Mouse (Mus musculus): ENCODE results near the gene Rarg.

Rarg gene

DNA sequence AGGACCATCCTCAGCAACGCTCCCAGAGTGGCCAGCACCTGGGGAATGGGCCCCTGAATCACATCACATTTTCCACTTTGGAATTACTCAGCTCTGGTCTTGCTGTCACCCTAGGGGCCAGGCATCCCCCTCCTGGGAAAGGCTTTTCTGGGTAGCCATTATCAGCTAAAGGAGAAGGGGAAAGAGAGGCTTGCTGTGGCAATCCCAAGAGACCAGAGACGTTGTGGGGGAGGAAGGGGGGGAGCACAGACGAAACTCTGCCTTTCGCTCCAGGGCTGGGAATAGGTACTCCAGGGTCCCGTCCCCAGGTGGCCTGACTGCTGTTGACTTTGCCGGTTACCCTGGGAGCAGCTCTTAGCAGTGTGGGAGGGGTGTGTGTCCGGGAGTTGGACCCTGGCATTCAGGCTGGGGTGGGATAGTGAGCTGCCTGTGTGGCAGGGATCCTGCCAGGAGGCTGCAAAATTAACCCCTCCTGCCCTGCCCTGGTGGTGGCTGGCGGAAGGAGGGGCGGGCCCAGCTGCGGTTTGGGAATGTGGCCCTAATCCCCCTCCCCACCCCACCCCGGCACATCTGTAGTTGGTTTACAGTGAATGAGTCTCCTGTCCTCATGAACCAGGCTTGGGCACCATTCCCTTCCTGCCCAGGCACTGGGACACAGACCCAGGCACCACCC lies 1.4 kb upstream of the Rarg start:
- ATAC-seq (ENCODE audit: insufficient number of reproducible peaks, low FRiP score, low TSS enrichment): no peak

DNA sequence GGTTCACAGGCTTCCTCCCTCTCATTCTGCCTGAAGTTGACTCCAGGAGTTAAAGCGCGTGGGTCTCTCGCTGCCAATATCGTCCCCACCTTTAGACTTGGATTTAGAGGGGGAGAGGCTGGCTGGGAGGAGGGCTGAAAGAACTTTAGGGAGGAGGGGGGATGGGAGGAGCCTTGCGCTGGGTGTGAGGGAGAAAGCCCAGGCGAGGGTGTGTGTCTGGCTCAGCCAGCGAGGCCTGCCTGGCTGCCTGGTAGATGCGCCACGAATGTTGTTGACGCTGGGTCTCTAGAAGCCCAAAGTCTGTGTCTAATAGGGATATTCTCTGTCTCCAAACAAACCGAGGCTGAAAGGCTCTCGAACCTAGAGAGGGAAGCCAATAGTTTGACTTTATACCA lies 756 bp upstream of the Rarg start:
- peak; percentile 38; the same call in 1 of the 2 replicates for ATAC-seq (ENCODE audit: insufficient number of reproducible peaks, low FRiP score, low TSS enrichment)

DNA sequence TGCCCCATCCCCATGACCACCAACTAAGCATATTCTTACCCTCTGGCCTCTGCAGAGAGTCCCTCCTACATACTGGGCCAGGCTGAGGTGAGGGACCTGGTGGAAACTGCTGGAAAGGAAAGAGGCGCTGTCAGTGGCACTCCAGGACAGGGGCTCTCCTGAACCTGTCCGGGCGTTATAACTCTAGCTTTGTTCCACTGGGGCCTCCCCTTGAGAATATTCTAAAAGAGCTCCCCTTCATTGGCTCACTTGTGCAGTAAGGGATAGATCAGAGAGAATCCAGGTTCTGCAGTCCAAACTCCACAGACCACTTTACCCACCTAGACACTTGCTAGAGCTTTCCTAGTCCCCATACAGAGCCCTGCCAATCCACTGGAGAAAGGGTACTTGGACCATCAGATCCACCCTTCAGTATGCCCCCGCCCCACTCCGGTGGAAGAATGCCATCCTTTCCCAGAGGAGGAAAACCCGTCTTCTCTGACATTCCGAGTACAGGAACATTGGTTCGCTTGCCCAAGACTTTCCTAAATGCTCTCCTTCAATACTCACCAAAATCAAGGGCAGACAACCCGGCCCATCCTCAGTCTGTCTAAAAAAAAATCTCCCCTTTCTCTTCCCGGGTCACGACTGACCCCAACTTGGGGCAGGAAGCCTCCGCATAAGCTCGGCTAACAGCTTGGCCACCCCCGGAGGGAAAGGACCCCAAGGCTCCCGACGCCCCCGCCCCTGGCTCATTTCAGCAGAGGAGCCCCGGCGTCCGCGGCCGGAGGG lies 701 bp downstream of the Rarg start:
- no peak for ATAC-seq (ENCODE audit: insufficient number of reproducible peaks, low FRiP score, low TSS enrichment)

DNA sequence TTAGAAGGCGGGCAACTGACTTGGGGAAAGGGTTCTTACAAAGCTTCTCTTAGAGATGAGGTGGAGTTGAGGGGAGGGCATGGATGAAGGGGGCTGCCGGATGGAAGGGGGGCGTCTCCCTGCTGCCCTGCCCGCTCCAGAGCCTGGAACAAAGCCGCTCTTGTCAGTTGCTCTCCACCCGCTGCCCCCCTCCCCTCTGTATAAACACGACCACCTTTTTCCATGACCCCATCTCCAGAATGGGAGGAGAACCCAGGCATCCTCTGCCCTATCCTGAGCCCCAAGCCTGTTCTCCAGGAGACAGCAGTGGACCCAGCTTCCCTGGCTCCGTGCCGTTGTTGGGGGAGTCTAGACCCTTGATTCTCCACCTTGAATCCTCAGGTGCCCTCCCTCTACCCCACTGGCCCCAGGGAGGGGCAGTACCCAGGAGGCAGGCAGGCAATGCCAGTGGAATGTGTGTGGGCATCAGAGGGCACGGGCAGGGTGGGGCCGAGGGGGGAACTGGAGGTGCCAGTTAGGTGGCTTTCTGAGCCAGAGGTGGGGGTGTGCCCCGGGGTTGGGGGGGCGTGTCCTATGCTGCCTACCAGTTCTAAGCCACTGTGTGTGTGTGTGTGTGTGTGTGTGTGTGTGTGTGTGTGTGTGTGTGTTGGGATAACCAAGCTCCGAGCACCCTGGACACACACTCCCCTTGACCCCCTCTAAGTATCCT lies 1.6 kb downstream of the Rarg start:
- ATAC-seq (ENCODE audit: insufficient number of reproducible peaks, low FRiP score, low TSS enrichment): no peak

DNA sequence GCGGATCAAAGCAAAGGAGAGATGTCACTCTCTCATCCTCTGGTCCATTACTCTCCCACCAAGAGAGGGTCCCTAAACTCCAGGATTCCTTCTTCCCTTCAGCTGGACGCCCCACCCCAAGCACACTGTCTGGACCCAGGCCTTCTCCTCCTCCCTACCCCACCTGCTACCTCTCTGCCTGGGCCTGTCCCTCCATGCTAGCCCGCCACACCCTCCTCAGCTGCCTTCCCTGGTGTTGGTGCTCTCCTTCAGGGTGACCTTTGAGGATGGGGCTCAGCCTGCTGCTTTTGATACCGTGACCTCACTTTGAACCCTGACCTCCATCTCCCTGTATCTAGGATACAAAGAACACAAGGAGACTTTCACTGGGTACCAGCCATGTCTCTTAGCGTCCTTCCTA lies 6.8 kb downstream of the Rarg start:
- ATAC-seq (ENCODE audit: insufficient number of reproducible peaks, low FRiP score, low TSS enrichment): no peak

DNA sequence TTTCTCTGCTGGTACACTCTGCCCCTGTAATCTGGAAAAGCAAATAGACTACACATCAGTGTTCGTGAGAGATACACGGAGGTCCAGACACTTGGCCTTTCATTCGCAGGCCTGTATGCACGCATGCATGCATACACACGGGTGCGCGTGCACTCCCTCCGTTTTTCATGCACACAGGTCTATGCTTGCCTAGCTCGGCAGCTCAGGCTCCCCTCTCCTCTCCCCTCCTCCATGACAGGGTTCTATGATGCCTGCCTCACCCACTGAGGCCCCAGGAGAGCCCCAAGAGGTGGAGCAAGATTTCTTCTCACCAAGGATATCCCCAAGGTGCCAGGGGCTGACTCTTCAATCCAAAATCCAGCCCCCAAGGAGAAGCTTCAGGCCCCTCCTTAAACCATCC lies 7.3 kb downstream of the Rarg start:
- ATAC-seq (ENCODE audit: insufficient number of reproducible peaks, low FRiP score, low TSS enrichment): no peak

DNA sequence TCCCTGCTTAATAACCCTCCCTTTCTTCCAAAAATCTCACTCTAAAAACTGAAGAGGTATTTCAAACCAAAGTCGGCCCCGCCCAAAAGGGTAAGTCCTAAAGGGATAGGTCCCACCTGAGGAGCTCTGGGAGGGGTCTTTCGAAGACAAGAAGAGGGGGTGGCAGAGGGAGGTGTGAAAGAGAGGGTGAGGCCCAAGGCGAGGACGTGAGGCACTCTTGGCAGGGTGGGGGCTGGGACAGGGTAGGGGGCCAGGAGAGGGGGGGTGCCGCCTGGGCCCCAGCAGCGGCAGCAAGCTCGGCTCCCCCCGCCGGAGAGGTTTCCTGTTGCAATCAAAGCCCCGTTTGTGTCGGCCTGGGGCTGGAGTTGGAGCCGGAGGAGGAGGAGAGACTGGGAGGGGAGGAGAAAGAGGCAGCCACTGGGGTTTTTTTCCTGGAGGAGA lies 8.0 kb downstream of the Rarg start:
- ATAC-seq (ENCODE audit: insufficient number of reproducible peaks, low FRiP score, low TSS enrichment): no peak

DNA sequence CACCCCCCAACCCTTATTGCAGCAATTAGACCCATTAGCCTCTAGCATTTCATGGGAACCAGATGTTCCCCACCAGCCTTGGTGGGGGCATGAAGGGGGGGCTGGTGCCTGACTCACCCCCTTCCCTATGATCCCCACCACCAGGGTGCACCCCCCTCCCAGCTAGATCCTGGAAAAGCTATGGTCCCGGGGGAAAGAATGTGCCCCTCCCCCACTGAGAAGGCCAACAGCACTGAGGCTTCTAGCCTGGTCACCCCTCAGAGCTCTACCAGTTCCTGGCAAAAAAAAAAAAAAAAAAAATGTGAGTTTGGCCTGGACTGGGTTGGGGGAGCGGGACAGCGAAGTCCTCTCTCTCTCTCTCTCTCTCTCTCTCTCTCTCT lies 8.5 kb downstream of the Rarg start:
- no peak for ATAC-seq (ENCODE audit: insufficient number of reproducible peaks, low FRiP score, low TSS enrichment)

DNA sequence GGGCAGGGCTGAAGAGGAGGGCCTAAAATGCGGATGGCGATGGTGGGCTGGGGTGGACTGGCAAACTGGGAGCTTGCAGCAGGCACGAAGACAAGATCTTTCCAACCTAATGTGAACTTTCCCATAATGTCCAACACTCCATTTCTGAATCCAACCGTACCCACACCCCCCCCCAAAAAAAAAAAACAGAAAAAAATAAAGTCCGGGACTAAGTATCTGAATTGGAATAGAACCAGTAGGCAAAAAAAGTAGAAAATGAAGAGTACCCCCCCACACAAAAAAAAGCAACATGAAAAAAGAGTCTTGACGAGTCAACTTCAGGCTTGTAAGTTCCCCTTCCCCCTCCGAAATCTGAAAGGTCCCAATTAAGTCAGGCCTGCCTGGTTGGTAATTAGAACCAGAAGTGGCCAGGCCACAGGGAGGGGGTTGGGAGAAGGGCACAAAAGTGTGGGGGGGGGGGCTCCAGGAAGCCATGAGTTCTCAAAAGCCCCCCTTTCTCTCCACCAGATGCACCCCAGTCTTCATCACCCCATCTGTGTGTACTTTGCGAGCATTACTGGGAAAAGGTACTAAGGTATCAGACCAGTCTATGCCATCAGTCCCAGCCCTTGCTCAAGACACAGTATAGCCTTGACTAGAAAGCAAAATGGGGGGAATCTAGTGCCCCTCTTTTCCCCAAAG lies 9.0 kb downstream of the Rarg start:
- no peak for ATAC-seq (ENCODE audit: insufficient number of reproducible peaks, low FRiP score, low TSS enrichment)

DNA sequence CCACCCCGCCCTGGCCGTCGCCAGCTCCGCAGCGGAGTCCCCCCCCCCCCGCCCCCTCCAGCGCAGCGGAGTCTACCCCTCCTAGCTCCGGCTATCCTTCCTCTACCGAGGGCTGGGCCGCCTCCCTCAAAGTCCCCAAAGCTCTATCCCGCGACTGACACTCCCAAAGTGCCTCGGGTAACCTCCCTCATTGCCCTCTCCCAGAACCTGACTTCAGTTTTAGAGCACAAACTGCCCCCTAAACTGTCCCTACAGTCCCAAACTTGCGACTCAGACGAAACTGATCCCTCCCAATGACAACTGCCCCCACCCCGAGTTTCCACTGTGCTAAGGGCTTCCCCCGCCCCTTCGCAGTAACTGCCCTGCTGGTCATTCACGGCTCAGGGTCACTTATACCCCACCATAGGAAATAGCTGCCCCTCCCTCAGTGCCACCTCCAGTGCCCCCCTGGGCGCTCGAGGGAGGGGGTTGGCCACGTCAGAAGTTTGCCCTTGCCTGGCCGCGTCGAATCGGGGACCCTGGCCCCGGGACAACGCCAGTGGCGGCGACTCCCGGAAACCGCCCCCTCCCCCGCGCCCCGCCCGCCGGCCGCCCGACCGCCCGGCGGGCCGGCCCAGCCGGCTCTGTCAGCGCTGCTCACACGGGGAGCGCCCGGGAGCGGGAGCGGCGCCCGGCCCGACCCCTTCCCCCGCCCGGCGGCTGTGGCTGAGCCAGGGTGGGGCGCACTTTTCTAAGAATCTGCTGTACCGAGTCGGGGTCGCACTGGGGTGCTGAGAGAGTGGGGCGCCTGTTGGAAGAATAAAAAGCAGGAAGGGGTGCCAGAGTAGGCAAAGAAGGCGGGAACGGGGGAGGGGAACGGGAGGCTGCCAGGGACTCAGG lies 9.8 kb downstream of the Rarg start:
- peak; percentile 15; the same call in 1 of the 2 replicates for ATAC-seq (ENCODE audit: insufficient number of reproducible peaks, low FRiP score, low TSS enrichment)

DNA sequence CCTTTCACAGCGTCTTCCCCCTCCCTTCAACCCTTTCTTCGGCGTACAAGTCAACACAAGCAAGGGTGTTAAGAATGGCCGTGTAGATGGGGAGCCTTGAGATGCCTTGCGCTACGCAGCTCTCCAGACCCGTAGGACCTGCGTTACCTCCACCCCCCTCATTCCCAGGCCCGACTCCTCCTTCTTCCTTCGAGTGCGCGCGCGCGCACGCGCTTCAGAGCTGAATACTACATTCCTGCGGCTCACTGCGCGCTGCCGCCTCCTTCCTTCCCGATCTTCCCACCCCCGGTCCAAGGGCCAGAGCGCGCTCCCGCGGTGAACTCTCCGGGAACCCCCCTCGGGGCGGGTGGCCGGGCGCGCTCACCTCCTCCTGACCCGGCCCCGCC lies 10.5 kb downstream of the Rarg start:
- ATAC-seq (ENCODE audit: insufficient number of reproducible peaks, low FRiP score, low TSS enrichment): peak; percentile 81

DNA sequence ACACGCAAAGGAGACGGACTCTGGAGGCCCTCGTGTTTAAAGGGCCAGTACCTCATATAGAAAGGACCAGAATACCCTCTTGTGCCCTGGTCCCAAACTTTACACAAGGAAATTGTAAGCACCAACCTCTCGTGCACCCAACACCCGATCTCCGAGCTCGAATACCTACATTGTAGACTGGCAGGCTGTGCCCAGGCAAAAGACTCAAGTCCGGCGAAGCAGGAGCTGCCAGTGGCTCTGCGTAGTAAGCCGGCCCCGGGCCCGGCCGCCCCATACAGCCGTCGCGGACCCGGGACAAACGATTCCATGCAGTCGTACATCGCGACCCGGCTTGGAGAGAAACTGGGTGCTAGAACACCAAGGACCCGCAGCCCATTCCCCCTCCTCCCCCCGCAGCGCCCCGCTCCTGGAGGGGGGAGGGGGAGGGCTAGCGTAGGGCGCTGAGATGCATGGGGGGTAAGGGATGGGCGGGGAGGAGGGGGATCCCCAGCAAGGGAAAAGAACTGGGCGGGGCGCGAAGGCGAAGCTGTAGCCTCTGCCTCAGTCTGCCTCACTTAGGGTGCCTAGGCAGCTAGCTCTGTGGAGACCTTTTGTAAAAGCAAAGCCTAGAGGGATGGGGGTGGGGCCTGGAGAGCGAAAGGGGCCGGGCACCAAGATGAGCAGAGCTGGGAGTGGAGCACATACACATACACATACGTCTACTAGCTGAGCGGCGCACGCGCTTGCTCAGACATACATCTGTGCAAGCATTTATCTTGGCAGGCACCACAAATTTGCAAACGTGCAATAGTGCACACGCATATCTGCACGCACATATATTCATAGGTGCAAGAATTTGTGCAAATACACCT lies 11.2 kb downstream of the Rarg start:
- ATAC-seq (ENCODE audit: insufficient number of reproducible peaks, low FRiP score, low TSS enrichment): peak; percentile 54; the same call in 1 of the 2 replicates

DNA sequence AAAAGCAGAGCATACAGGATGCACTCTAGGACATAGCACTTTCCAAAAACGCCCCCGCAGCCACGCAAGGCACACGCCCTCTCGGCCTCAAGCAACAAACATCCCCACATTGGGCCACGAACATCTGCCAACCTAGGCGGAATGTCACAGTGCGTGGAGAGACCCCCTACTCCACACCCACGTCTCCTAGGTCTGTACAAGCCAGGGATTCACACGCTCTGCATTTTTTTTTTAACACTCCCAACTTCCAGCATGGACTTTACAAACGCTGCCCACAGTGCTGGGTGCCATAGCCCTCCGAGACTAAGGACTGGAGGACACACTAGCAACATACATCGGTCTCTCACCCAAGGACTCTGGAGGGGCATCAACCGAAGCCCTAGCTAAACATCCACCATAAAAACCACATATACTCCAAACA lies 11.8 kb downstream of the Rarg start:
- ATAC-seq (ENCODE audit: insufficient number of reproducible peaks, low FRiP score, low TSS enrichment): no peak

DNA sequence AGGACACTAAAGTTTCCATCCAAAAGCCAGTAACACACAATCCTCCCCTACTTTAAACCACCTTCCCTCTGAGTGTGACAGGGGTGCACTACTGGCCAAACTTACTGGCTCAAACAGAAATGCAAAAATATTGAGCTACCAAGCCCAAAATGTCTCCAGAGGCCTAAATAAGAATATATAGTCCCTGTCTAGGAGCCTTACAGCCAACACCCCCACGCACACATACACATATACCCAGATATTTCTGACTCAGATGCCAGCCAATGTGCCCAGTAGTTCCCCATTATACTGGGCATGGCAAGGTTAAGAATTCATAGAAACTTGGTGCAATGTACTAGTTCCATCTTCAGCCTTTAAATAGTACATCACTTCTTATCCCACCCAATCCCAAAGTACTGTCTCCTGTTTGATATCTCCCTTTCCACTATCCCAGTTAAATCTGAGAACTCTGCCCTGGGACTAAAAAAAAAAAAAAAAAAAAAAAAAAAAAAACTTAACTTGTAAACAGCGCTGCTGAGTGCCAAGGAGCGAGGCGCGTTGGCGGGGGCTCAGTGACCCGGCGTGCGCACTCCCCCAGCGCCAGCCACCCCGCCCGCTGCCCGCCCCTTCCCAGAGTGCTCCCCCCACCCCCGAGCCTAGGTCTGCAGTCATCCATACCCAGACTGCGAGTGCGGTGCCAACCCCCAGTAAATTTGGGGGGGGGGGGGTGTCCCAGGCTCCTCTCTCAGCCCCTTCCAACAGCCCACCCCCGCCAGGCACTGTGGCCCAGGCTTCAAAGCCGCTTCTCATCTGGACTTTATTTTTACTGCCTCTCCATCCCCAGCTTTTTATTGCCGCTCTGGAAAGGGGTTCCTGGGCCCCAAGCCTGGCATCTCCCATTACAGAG lies 12.8 kb downstream of the Rarg start:
- no peak for ATAC-seq (ENCODE audit: insufficient number of reproducible peaks, low FRiP score, low TSS enrichment)

DNA sequence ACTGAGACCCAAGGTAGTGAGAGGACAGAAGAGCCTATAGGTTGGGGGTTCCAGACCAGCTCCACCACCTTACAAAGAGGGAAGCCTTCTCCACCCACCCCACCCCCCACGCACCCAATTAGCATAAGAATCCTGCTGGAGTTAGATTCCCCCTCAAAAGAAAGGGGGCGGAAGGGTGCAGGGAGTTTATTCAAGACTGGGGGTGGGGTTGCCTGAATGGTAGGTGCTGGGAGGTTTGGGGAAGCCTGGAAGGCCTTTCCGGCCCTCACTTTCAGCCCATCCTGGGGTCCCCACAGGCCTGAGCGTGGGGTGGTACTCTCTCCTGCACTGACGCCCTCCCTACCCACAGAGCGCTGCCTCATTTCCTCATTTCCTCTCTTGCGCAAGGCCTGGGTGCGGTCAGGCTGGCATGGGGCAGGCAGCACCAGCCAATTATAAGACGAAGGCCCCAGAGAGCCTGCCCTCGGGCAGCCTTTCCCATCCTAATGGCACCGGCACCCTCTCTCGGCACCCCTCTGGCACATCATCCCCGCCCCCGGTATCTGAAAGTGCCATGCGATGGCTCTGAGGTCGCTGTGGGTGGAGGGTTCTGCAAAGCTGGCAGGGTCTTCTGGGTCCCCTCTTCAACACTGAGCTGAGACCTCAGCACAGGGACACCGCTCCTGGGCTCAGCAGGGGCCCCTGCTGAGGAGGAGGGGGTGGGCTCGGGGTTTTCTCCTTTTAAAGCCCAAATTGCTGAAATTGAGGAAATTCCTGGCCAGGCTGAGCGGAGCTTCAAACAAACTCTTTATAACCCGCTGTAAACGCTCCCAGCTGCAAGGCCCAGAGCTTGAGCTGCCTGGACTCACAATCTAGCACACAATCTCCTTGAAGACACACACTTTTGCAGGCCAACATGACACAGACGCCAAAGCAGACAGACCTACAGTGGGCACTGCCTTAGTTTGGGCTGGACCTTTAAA lies 13.8 kb downstream of the Rarg start:
- ATAC-seq (ENCODE audit: insufficient number of reproducible peaks, low FRiP score, low TSS enrichment): no peak

DNA sequence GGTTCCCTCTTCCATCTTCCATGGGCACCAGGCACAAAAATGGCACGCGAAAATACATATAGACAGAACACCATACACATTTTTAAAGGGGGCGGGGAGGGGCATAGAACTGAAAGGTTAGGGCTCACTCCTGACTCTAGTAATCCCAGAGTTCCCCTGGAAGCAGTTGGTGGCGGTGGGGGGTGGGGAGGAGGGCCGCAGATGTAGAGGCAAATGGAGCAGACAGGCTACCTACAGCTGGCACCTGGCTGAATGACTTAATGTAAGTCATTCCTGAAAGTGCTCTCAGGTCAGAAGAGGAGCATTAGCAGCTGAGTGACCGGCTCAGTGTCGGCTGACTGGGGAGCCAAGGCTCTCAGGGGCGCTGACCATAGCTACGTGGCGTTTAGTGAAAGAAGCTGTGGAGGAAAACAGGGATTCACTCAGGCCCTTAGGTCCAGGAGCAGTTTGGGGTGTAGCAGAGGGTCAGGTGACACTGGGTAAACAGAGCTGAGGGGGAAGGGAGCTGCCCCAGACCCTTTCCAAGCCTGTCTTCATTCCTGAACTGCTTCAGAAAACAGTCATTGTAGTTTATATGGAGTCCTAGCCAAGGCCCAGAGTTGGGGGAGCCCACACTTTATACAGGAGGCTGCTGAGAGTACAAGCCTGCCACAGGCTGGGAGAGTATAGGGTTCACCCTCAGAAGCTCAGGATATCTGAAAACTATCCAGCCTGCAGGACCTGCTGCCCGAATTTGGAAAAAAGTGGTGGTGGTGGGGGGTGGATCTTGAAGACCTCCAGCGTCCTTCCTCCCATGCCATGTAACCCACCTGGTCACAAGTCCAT lies 14.7 kb downstream of the Rarg start:
- ATAC-seq (ENCODE audit: insufficient number of reproducible peaks, low FRiP score, low TSS enrichment): no peak

Data from cerebellum, adult (tissue).